Mouse (Mus musculus) liver (tissue): ENCODE measurements around the gene Dnajb4.

Source experiments
- DNase-seq: peaks from one replicate; pipeline ENCODE4 v3.0.0-alpha.2; 2020; ENCODE audit warnings: mixed read lengths

The Dnajb4 gene

DNA sequence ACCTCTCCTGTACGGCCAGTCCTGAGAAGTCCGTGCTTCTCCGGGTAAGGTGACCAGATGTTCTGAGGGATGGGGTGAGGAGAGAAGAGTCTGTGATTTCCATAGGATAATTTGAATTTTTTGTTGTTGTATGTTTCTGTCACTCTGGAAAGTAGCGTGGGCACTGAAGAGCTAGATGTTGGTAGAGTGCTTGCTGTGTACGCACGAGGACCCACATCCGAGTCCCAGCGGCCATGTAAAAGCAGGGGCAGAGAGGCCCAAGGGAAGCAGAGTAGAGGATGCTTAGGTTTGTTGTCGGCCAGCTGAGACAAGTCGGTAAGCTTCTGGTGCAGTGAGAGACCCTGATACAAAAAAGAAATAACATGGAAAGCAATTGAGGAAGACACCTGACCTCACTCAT lies 42.1 kb downstream of the Dnajb4 start:
- DNase-seq: no peak

GRCm38 (mm10) chr3:152166699-152167451 lies 43.2 kb downstream of the Dnajb4 start:
- DNase-seq: no peak

GRCm38 (mm10) chr3:152166099-152166423 lies 44.0 kb downstream of the Dnajb4 start, which contains the start of gene Gipc2:
Gipc2 (minus strand) TSS chr3:152166230.
- DNase-seq: no peak

- peak; percentile 49 for DNase-seq
Observed at GRCm38 (mm10) chr3:152165351-152166098, 44.6 kb downstream of the Dnajb4 start.

- DNase-seq: no peak
Observed at GRCm38 (mm10) chr3:152165014-152165350, 45.1 kb downstream of the Dnajb4 start.

GRCm38 (mm10) chr3:152163320-152163719 lies 46.8 kb downstream of the Dnajb4 start:
- no peak for DNase-seq

DNA sequence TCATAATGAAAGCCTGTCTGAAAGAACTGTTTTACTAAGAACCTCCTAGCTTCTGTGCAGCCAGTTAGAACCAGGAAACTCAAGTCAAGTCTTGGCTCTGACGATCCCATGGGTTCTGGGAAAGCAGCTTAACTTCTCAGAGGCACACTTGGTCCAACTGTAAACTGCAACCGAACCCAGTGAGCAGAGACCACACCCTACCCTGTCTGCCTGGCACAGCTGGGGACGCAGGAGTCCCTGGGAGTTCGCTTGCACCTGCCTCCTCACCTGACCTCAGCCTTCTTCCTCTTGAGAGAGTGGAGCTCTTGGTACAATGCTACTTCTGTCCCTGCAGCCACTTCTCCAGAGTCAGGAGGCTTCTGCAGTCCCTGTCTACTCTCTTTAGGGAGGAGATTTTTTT lies 49.5 kb downstream of the Dnajb4 start:
- DNase-seq: peak; percentile 22

DNA sequence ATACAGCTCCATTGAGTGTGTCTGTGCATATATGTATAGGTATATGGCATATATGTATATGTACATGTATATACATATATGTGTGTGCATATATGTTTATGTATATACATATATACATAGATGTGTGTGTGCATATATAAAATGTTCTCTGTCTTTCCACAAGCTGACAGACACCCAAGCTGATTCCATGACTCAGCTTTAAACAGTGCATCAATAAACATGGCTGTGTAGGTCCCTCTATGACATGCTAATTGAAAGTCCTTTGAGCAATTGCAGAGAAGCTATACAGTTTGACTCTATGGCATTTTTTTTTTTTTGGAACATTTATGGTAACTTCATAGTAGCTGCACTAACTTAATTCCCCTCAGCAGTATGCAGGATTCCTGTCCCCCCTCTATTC lies 50.8 kb downstream of the Dnajb4 start:
- no peak for DNase-seq

GRCm38 (mm10) chr3:152158344-152159291 lies 51.5 kb downstream of the Dnajb4 start:
- no peak for DNase-seq

DNA sequence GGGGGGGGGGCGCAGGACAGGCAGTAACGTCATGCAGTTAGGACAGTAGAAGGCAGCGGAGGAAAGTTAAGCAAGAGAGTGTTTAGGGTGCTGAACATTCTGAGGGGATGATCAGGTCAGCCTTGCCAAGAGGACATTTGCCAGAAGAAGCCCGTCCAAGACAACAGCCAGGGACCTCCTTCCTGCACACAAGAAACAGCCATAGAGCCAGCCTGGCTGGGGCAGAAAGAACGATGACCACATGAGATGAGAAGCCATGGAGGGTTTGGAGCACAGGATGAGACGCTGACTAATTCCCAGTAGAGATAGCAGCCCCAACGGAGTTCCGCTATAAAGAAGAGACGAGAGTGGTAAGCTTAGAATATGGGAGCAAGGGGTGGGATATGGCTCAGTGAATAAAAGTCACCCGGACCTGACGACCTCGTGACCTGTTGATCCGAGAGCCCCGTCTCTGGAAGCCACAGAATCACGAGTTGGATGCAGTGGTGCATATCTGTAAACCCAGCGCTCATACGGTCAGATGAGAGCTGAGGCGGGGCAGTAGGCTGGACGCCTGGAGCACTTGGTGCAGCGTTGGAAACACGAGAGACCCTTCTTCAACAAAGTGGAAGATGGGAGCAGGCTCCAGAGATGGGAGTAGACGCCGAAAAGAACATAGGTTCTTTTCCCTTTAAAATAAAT lies 53.1 kb downstream of the Dnajb4 start:
- DNase-seq: no peak

- DNase-seq: no peak
Observed at GRCm38 (mm10) chr3:152155296-152155948, 54.7 kb downstream of the Dnajb4 start.

- peak; percentile 52 for DNase-seq
Observed at GRCm38 (mm10) chr3:152154095-152154494, 56.0 kb downstream of the Dnajb4 start.

- DNase-seq: peak; percentile 12
Observed at GRCm38 (mm10) chr3:152153152-152153551, 57.0 kb downstream of the Dnajb4 start.

DNA sequence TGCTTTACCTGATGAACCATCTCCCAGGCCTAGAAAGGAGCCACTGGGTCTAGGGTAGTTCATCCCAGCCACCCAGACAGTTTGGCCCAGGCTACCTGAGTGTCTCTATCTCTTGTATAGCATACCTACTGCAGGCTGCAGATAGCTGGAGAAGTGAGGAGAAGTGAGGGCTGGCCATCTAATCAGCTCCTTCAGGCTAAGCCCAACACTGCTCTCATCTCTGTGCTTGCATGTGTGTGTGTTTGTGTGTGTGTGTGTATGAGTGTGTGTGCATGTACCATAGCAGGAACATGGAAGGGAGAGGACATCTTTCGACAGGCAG lies 57.7 kb downstream of the Dnajb4 start:
- peak; percentile 79 for DNase-seq

- DNase-seq: peak; percentile 45
Observed at GRCm38 (mm10) chr3:152151725-152152482, 58.2 kb downstream of the Dnajb4 start.

- no peak for DNase-seq
Observed at GRCm38 (mm10) chr3:152149863-152150262, 60.2 kb downstream of the Dnajb4 start.

DNA sequence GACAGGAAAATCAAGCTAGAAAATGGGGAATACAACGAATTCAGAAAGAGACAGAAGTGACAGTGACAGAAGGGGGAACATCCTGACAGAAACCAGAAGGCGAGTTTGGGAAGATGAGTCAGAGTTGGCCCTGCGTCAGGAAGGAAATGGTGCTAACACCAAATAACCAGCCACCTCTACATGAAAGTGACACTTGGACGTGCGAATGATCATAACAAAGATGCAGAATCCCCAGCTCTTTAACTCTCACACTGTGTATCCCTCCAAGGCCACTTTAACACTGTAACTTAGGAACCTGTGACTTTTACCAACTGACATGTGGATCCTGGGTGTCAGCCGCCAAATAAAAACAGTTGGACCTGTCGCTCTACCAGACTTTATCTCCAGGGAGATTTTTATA lies 60.7 kb downstream of the Dnajb4 start:
- no peak for DNase-seq

- no peak for DNase-seq
Observed at GRCm38 (mm10) chr3:152147085-152147831, 62.8 kb downstream of the Dnajb4 start.

DNA sequence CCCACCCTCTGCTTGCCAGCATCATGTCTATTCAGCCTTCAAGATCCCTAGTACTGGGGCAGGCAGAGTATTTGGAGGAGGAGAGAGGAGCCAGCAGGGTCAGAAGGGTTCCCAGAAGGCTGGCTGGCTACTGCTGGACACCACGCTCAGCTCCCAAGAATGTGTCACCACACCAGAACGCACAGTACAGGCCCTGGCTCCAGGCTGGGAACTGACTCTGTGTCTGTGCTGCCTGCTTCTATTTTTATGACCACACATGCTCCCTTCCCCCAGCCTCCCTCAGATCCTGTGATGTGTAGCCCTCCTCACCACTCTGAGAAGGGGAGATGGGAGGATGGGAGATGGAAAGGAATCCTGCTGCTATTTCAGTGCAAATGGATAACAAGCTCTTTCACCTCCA lies 64.9 kb downstream of the Dnajb4 start:
- DNase-seq: no peak

DNA sequence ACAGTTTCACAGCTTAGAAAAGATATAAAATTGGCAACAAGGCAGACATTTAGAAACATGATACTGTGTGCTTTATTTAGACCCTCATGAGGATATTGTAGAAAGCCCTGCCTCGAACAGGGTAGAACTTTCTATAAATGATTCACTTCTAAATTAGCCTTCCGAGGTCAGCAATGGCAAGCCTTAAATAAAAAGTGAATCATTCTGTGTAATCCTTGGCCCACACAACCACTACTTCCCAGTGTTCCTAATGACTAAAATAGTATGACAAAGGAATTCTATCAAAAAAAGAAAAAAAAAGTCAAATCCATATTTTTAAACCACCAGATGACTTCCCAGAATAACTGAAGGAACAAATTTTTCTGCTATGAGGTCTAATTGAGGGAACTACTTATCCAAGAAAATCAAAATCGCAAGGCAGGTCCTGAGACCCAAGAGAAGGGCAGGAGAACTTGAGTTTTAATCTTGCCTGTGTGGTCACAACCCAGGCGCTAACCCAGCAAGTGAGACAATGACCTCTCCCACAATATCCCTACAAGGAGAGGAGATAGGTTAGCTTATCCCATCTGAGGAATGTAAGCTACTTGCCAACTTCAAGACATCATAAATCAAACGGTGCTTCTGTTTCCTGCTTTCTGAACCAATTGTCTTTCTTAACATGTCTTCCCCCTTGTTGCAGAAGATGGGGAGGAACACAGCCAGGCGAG lies 67.0 kb downstream of the Dnajb4 start:
- DNase-seq: no peak
